In genomic region chr10:76704358-76704757, GRCm38 (mm10) we compare ENCODE assay signal across 22 mouse cellular contexts. TPM values are rescaled to one million over a fixed set of nuclear protein-coding genes. Genes with fewer than 3 reads are reported as not detected.
"Had no signal": no experiment of that assay in that cellular context is flagged by ENCODE, and none has a peak within 500 bp of the region (broad histone marks: within the 10 kb centered on the region; RNA-seq: fewer than 3 reads in every experiment).

No protein-coding gene starts in this region.

- H3K27ac ChIP-seq: heart, adult 2 months; heart, embryonic 10.5 days; hindbrain, embryonic 10.5 days; hindbrain, embryonic 12.5 days; hindbrain, embryonic 14.5 days; intestine, embryonic 15.5 days; layer of hippocampus, adult 2 months; left cerebral cortex, adult 2 months; limb, embryonic 10.5 days; limb, embryonic 12.5 days; liver, embryonic 13.5 days; liver, embryonic 15.5 days had no signal

- H3K4me3 ChIP-seq: heart, adult 2 months; heart, embryonic 10.5 days; heart, embryonic 12.5 days; hindbrain, embryonic 10.5 days; hindbrain, embryonic 12.5 days; intestine, embryonic 15.5 days; layer of hippocampus, adult 2 months; left cerebral cortex, adult 2 months; limb, embryonic 10.5 days; limb, embryonic 12.5 days; liver, embryonic 13.5 days; liver, embryonic 15.5 days had no signal

- DNase-seq: gastrocnemius, postnatal 25 days; heart, adult 2 months; heart, postnatal 36 days; kidney, adult 18-20 months; kidney, adult 8-10 months; kidney, postnatal 10 days; kidney, postnatal 25 days; kidney, postnatal 4 days; liver; liver, embryonic 13.5 days had no signal

RNA-seq across cellular contexts. Expression of gene Col6a1, which starts 21.6 kb away (rescaled TPM):
- total RNA-seq: granulocyte monocyte progenitor cell, adult 5-6 weeks had no signal
